Mouse (Mus musculus) Patski (cell line): ENCODE data around the gene Serpinb6a. TPM values are rescaled to one million over a fixed set of nuclear protein-coding genes. Genes with fewer than 3 reads are reported as not detected.
"Not testable (repeated sequence)": the region's sequence is repeated elsewhere in the genome, so short reads cannot be mapped to it uniquely, and the experiment has no call there.

Experiments used
- ATAC-seq: fragments of 100-300 bp; one replicate; pipeline ENCODE4 v1.8.0; 2021
- CTCF ChIA-PET: fragments of 350-600 bp; sonication (Branson Sonifier 250); formaldehyde crosslinking; loops from one replicate; lab custom pipeline; 2022; ENCODE audit warnings: inconsistent platforms; lab: Charles Lee
- POLR2A ChIA-PET: fragments of 350-600 bp; sonication (Branson Sonifier 250); formaldehyde crosslinking; loops from one replicate; lab custom pipeline; 2022; ENCODE audit warnings: antibody characterized with exemption, inconsistent platforms; lab: Charles Lee
- DNase-seq: peaks from one replicate; pipeline ENCODE4 v3.0.0-alpha.2; 2011; ENCODE audit warnings: low read depth, low spot score
- H3K27me3 ChIP-seq: fragments of 371-371 bp; one replicate; pipeline ENCODE4 v1.5.1; 2021
- CTCF ChIP-seq: fragments of 100-300 bp; IDR thresholded peaks from one replicate; pipeline ENCODE4 v1.5.1; 2021
- in situ Hi-C: fragments of 300-500 bp; cut with MboI; formaldehyde crosslinking; loops from 3 replicates; pipeline ENCODE4 v1.11.1; 2018; ENCODE audit warnings: low pct_unique_long_range_greater_than_20kb, mixed read lengths
- polyA plus RNA-seq: library from polyadenylated mRNA; unstranded; gene quantifications from one replicate; pipeline ENCODE4 v1.2.3, GENCODE M21; 2021

The Serpinb6a gene
- polyA plus RNA-seq, 1 experiment from 2014 or later: 187 TPM

- H3K27me3 ChIP-seq: no peaks in the 10 kb centered on the region
- no peak for TF ChIP-seq CTCF
- in situ Hi-C loops: loop anchor here (10.0 kb wide), 1 partner anchor 202 kb away; no protein-coding TSS in a partner anchor
- no peak for ATAC-seq
- POLR2A ChIA-PET: no interaction called here
- CTCF ChIA-PET: interaction anchor here (0.8 to 1.3 kb wide), 2 partner anchors 17 to 48 kb away, joined by 3 to 4 read pairs; no protein-coding TSS in a partner anchor
- DNase-seq: no peak
Observed at GRCm38 (mm10) chr13:33952947-33953346, 49.6 kb downstream of the Serpinb6a start.

DNA sequence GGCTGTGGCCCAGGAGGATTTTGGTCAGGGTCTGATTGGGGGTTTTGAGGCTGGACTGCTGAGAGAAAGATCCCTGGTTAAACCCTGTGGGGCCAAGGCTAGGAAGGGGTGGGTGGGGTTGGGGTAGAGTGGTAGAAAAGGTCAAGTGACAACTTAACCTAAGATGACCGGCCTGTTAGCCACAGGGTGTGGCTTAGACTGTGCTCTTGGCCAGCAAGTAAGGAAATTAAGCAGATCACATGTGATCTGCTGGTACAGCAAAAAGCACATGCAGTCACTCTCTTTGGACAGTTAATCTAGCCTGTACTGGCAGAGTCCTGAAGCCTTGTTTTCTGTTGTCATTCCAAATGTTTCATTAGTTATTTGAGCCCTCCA lies 50.5 kb downstream of the Serpinb6a start:
- ATAC-seq: no peak
- TF ChIP-seq CTCF: no peak
- no peaks in the 10 kb centered on the region for H3K27me3 ChIP-seq
- in situ Hi-C loops: loop anchor here (10.0 kb wide), 1 partner anchor 203 kb away; no protein-coding TSS in a partner anchor
- CTCF ChIA-PET: interaction anchor here (1.3 kb wide), 1 partner anchor 43 kb away, joined by 4 read pairs; no protein-coding TSS in a partner anchor
- DNase-seq: no peak
- POLR2A ChIA-PET: interaction anchor here (0.5 to 0.7 kb wide), 2 partner anchors 12 kb away, joined by 3 to 4 read pairs; no protein-coding TSS in a partner anchor

DNA sequence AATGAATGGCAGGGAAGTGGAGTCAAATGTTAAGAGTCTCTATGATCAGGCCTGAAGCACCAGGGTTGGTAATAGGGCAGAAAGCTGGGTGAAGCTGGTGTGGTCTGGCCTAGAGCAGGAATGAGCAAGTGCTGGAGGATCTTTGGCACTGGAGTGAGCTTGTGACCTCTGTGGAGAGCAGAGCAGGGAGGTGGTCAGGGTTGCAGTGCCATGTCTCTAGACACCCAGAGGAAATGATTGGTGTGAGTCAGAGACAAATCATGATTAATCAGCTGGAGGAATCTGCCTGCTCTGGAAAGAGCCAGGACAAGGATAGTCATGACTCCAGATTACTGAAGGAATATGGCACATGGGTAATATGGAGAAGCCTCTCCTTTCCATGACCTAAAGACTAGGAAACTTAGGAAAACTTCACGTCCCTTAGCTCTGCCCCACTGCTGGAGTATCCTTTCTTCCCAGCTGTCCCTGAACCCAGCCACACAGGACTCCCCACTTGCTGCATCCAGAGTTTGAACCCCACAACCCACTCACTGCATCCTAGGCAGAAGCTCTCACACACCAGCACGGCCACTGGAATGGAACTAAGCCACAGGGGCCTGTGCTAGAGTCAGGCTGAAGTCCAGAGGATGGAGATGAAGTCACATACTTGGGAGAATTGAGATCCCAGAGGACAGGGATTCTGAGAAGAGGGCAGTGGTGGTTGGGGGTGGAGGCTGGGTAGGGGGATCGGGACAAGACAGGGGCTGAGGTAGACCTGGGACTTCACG lies 51.1 kb downstream of the Serpinb6a start:
- peak; percentile 47 for ATAC-seq
- no peak for TF ChIP-seq CTCF
- POLR2A ChIA-PET: interaction anchor here (0.5 to 0.7 kb wide), 2 partner anchors 12 kb away, joined by 3 to 4 read pairs; no protein-coding TSS in a partner anchor
- in situ Hi-C loops: loop anchor here (10.0 kb wide), 1 partner anchor 203 kb away; no protein-coding TSS in a partner anchor
- DNase-seq: peak; percentile 33
- CTCF ChIA-PET: interaction anchor here (0.8 to 1.4 kb wide), 4 partner anchors 11 to 44 kb away, joined by 3 to 4 read pairs (median 4); no protein-coding TSS in a partner anchor
- no peaks in the 10 kb centered on the region for H3K27me3 ChIP-seq

GRCm38 (mm10) chr13:33942212-33942779 lies 60.3 kb downstream of the Serpinb6a start:
- ChIA-PET POLR2A (no interaction called here), CTCF (interaction anchor here (1.0 to 1.3 kb wide), 2 partner anchors 15 to 43 kb away, joined by 4 to 8 read pairs; no protein-coding TSS in a partner anchor)
- ATAC-seq (no peak), DNase-seq (no peak)
- TF ChIP-seq CTCF: peak; percentile 70
- in situ Hi-C loops: no loop called here
- H3K27me3 ChIP-seq: no peaks in the 10 kb centered on the region

DNA sequence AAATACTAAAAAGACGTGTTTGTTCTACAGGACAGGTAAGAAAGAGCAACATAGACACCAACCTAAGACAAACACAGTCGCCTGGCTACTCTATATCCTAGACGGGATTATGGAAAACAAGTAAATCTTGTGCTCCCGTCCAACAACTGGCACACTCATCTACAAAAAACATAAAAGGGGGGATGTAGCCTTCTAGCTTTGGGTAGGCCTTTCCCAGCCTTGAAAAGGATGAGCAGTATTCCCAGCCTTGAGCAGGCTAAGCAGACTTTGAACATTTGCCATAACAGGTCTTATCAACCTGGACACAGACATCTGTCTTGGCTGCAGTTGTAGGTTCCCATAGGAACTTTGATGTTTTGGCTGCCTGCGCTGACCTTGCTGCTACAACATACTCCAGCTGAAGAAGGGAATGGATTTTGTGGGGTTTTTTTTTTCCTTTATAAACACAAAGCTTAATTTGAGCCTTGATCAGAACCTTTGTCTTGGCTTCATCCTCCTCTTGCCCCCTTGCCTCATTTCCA lies 61.2 kb downstream of the Serpinb6a start:
- ATAC-seq (no peak), DNase-seq (no peak)
- in situ Hi-C loops: no loop called here
- H3K27me3 ChIP-seq: no peaks in the 10 kb centered on the region
- TF ChIP-seq CTCF: no peak
- POLR2A ChIA-PET: interaction anchor here (0.9 kb wide), 1 partner anchor 9 kb away, joined by 3 read pairs; no protein-coding TSS in a partner anchor
- CTCF ChIA-PET: interaction anchor here (1.0 to 1.9 kb wide), 4 partner anchors 10 to 43 kb away, joined by 3 to 8 read pairs (median 4); no protein-coding TSS in a partner anchor

- in situ Hi-C loops, ATAC-seq, H3K27me3 ChIP-seq, DNase-seq: not testable (repeated sequence)
- ChIA-PET CTCF (interaction anchor here (0.9 to 1.1 kb wide), 2 partner anchors 13 to 30 kb away, joined by 3 read pairs; no protein-coding TSS in a partner anchor), POLR2A (interaction anchor here (1.0 to 1.2 kb wide), 2 partner anchors 10 to 28 kb away, joined by 3 to 6 read pairs; no protein-coding TSS in a partner anchor)
Observed at GRCm38 (mm10) chr13:33937587-33937986, 65.0 kb downstream of the Serpinb6a start.

- ChIA-PET CTCF (interaction anchor here (1.1 to 1.8 kb wide), 2 partner anchors 14 to 19 kb away, joined by 3 to 7 read pairs; no protein-coding TSS in a partner anchor), POLR2A (interaction anchor here (1.0 to 1.2 kb wide), 2 partner anchors 10 to 29 kb away, joined by 3 to 6 read pairs; no protein-coding TSS in a partner anchor)
- no peak for TF ChIP-seq CTCF
- DNase-seq (no peak), ATAC-seq (no peak)
- H3K27me3 ChIP-seq: no peaks in the 10 kb centered on the region
- in situ Hi-C loops: no loop called here
Observed at GRCm38 (mm10) chr13:33937151-33937550, 65.4 kb downstream of the Serpinb6a start.

DNA sequence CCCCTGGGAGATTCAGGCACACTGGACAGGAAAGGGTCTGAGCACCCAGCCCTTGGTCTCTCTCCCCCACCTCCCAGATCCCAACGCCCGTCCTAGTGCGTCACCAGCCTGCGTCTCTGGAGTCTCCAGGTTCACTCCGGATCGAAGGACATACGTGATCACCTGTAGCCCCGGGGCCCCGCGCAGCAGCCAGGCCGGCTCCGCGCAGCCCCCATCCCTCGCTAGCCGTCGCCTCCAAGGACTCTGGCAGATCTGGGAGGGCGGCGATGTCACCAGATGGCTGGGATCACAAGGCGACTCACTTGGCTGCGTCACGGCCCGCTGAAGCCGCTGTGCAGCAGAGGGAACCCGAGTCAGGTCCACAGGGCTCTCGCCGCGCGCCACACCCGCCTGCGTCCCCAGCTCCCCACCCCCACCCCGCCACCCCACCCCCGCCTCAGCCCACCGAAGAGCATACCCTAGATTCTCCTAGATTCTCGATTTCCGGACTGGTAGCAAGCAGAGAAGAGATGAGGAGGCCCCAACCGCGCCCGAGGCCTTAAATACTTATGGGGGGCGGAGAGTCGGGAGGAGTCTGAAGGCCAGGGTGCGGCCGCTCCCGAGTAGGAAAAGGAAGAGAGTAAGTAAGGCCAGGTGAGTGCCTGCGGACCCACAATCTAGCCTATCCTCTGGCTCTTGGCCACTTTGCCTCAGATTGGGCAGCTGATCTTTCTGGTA lies 67.0 kb downstream of the Serpinb6a start:
- H3K27me3 ChIP-seq: no peaks in the 10 kb centered on the region
- in situ Hi-C loops: no loop called here
- ChIA-PET POLR2A (interaction anchor here (0.7 kb wide), 1 partner anchor 194 kb away, joined by 3 read pairs; no protein-coding TSS in a partner anchor), CTCF (interaction anchor here (1.1 to 1.8 kb wide), 3 partner anchors 11 to 21 kb away, joined by 3 to 7 read pairs (median 3); no protein-coding TSS in a partner anchor)
- no peak for TF ChIP-seq CTCF
- DNase-seq: no peak
- peak; percentile 57 for ATAC-seq

GRCm38 (mm10) chr13:33934743-33935142 lies 67.9 kb downstream of the Serpinb6a start:
- DNase-seq: no peak
- in situ Hi-C loops: no loop called here
- CTCF ChIA-PET: no interaction called here
- H3K27me3 ChIP-seq: no peaks in the 10 kb centered on the region
- ATAC-seq: no peak
- no peak for TF ChIP-seq CTCF
- POLR2A ChIA-PET: no interaction called here
